Mouse (Mus musculus) liver, postnatal 0 days (tissue): ENCODE measurements around the gene Slc1a2.

Source experiments
- CTCF ChIP-seq: sonication (generic); IDR thresholded peaks from 2 replicates; pipeline ENCODE4 v1.5.1; 2016; ENCODE audit warnings: antibody characterized with exemption, low read depth
- EP300 ChIP-seq: IDR thresholded peaks from 2 replicates; pipeline ENCODE4 v1.6.1; 2016; ENCODE audit warnings: antibody characterized with exemption, low read depth, mild to moderate bottlenecking

DNA sequence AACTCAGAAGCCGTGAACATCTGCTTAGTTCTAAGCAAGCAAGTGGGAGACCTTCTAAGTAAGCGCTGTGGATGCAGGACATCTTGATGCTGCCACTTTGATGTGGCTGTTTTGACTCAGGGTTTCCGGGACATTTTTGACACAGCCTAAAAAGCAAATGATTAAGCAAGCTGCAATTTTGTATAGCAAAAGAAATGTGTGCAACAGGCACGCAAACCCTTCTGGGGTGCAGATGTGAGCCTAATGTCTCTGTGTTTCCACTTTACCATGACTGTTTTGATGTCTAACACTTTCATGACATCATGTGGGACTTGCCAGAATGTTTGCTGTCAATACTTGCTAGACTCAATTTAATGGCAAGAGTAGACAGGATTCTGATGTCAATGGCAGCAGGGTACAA lies 74.7 kb downstream of the Slc1a2 start:
- no peak for TF ChIP-seq CTCF
- no peak for TF ChIP-seq EP300
